Mouse (Mus musculus): ENCODE measurements around the gene Dynlt1f. TPM values are rescaled to one million over a fixed set of nuclear protein-coding genes. Genes with fewer than 3 reads are reported as not detected.
"Not testable (repeated sequence)": the region's sequence is repeated elsewhere in the genome, so short reads cannot be mapped to it uniquely, and the experiment has no call there.

Dynlt1f gene
- total RNA-seq, 2 experiments from 2014 or later: 41.3 to 45.1 TPM

DNA sequence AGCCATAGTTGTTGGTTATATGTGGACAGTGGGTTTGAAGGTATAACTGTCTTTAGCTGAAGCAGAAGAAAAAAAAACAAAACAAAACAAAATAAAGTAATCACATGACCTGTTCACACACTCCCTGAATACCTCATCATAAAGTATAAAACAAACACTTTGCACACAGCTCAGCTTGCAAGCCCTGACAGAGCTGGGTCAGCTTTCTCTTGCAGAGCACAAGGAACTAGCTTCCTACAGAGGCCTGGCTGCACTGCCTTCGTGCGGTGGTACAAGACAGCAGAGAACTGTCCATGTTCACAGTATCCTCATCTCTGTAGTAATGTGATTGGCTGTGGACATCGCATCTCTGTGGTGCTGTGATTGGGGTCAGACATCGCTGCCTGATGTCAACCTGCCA lies 25.3 kb downstream of the Dynlt1f start:
- not testable (repeated sequence) for DNase-seq (ENCODE audit: low spot score)

DNA sequence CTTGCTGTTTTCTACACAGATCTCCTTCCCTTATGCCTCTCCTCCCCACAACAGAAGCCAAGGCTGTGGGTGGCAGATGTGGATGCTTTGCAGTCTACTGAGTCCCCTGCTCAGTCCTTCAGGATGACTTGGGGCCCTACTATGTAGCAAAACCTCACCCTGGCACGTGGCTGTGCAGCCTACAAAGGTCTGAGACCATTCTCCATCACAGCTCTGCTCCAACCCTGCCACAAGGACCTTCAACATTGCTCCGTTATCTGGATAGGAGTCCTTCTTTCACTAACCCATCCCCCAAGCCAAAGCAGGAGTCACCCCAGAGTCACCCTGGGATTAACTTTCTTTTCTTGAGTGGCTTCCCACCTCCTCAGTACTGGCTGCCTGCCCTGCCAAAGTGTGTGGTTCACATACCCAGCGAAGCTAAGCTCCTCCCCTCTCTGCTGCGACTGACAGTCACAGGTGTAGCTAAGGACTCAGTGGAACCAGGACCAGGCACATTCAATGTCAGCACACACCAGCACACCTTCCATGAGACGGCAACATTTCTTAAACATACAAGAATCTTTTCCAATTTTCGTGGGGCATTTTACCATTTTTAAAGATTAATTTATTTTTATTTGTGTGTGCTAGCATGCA lies 30.7 kb downstream of the Dynlt1f start:
- not testable (repeated sequence) for DNase-seq (ENCODE audit: low spot score)

DNA sequence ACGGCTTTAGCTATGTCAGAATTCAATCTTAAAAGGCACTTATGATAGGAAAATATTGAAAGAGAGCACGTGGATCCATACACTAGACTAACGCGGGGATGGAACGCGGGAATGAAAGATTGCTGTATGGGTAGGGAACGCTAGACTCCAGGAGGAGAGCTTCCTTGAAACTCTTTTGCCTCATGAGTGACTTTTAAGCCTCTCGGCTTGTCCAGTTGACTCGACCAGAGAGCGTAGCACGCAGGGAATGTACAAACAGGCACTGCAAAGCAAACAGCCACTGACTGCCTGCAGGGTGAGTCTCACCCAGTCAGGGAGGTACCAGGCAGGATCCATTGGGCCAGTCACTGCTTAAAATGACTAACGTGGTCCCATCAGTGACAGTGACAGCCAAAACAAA lies 33.7 kb downstream of the Dynlt1f start:
- DNase-seq (ENCODE audit: low spot score): not testable (repeated sequence)

DNA sequence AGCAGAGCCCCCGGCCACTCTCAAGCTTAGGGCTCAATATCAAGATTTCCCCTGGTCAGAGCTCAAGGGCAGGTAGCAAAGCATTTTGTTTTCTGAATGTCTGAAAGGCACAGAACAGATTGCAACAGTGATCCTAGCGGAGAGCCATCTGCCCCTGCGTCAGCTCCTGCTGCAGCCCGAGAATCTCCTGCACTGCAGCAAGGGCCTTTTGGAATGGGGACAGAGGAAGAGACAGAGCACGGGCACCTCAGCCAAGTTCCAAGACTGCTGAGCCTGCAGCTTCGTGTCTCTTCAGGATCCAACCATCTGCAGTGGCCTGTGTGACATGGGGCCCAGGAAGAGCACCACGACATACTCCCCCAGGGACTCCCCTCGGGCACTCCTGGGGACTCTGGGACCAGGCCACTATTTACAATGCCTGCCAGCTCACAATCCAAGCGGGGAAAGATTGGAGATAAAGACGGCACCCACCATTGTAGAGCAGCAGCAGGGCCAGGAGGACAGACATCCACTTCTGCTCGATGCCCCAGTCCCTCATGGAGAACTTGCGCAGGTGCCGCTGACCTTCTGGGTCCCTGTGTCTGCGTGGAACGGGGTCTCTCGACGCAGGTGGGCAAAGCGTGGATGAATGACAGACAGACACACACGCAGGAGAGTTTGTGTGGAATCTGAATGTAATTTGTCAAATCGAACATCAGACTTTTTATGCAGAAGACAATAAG lies 34.8 kb downstream of the Dynlt1f start:
- DNase-seq (ENCODE audit: low spot score): not testable (repeated sequence)

DNA sequence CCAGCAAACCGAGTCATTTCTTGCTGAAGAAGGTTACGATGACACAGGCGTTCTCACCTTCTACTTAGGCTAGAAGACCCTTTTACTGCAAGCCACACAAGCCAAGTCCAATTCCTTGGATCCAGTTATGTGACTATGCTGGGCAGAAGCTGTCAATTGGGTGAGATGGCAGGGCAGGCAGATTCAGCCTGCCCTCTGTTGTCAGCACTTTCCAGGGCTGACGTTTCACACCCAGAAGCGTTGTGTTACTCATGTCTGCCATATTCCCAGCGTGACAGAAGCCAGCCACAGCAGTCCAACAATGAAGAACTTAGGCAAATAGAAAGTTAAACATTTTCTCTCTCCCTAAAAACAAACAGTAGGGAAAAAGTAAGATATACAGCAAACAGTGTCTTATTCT lies 35.7 kb downstream of the Dynlt1f start:
- not testable (repeated sequence) for DNase-seq (ENCODE audit: low spot score)

DNA sequence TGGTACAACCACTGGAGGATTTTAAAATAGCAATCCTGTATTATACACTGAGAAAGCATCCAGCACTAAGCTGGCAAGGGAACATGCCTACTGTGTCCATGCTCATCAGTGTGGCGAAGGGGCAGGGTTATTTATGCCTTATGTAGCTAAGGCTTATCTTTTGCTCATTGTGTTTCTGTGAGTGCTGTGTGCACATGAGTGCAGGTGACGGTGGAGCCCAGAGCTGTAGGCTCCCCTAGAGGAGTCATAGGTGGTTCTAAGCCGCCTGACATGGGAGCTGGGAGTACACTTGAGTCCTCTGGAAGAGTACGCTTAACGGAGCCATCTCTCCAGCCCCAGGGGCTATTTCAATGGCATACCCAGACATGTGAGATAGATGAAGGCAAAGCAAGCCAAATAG lies 36.4 kb downstream of the Dynlt1f start:
- not testable (repeated sequence) for DNase-seq (ENCODE audit: low spot score)

DNA sequence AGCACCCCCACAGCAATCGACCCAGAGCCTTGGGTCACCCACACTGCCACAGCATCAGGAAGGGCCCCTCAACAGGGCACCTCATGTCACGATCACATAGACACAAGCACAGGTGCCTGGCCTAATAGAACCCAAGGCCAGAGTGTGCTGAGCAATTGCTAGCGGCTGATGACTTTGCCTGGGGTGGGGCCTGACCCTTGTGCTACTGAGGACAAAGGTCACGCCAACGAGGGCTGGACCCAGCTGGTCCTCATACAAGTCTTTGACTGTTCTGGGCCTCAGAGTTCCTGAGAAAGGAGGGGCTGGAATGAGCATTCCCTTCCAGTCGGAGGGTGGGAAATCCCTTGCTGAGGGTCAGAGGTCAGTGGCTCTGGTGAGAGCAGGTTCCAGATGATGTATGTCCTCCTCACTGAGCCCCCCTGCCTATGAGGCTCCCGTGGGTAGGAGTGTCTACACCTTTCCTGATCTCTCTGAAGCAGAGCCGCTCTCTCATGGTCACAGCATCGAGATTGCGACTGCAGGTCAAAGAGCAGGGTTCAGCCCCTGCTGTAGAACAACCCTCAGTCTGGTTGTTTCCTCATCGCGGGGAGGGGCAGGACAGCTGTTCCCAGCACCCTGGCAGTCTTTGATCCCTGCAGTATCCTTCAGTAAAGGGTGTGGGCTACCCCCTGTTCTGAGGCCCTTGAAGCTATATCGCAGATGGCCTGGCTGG lies 37.9 kb downstream of the Dynlt1f start:
- DNase-seq (ENCODE audit: low spot score): not testable (repeated sequence)

DNA sequence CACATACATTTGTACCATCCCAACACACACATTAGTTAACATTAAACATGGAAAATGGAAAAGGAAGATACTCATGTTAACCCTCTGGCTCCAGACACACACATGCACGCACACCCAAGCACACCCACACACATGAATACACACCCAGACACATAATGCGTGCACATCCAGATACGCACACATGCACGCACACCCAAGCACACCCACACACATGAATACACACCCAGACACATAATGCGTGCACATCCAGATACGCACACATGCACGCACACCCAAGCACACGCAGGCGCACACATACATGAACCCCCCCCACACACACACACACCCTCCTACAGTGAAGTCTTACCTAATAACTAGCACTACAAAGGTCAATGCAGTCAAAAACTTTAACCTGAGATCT lies 39.0 kb downstream of the Dynlt1f start:
- not testable (repeated sequence) for DNase-seq (ENCODE audit: low spot score)

DNA sequence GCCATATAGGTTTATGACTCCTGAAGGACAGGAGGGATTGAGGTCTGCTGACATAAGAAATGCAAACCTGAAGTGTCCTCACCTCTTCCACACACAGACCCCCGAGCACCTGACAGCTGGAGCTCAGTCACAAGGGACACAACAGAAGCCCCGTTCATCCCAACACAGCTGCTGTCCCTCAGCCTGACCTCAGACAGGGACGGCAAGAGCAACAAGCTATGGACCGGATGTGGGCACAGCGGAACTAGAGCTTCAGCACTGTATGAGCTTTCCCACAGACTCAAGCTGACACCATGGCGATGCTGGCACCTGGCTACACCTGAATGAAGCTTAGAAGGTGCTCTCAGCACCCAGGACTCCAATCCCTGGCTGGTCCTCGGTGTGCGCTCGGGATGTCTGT lies 41.4 kb downstream of the Dynlt1f start:
- not testable (repeated sequence) for DNase-seq (ENCODE audit: low spot score)

DNA sequence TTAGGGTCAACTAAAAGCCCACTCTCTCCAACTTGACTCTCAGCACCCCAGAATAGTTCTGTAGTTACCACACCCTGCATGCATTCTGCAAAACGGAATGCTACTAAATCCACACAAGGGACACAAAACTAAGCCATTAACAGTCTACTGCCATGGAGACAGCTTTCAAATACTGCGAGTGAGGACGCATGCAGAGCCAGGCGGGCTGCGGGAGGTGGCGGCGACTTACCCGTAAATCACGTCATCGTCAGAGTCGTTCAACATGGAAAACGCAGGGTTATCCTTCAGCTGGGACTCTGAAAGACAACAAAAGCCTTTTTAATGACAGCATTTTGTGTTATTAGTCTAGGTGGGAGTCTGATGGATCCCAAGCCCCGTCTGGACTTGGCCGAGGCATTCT lies 42.2 kb downstream of the Dynlt1f start:
- DNase-seq (ENCODE audit: low spot score): not testable (repeated sequence)

DNA sequence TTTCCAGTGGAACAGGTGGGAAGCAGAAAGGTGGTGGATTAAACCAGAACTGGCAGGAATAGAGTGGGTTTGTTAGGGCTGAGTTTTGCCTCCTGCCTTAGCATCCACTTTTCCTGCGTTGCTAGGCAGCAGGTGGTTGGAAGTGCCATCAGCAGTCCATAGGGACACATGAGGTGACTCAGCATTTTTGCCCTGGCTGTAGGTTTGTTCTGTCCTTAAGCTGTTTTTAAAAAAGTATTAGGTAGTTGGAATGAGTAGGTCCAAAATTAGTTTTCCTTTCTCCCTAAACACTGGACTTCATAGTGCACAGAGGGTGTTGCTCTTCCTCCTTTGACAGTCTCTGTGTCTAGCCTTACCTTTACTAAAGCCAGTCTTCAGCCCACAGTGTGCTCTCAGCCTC lies 50.4 kb downstream of the Dynlt1f start:
- DNase-seq (ENCODE audit: low spot score): not testable (repeated sequence)

DNA sequence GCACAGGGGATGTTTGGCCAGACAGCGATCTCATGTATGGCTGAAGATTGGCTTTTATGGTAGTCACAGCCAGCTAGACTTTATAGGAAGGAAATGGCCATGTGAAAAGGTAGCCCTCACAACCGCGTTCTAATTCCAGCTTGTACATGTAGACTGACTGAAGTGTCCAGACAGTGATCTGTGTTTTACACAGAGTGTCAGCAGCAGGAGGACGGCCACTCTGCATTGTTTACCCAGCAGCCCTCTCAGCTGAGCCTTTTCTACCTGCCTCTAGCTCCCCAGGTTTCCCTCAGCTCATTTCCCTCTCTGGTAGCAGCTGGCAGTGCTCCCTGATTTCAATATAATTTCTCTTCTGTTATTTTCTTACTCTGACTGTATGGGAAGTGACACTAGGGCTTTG lies 53.5 kb downstream of the Dynlt1f start:
- DNase-seq (ENCODE audit: low spot score): not testable (repeated sequence)

DNA sequence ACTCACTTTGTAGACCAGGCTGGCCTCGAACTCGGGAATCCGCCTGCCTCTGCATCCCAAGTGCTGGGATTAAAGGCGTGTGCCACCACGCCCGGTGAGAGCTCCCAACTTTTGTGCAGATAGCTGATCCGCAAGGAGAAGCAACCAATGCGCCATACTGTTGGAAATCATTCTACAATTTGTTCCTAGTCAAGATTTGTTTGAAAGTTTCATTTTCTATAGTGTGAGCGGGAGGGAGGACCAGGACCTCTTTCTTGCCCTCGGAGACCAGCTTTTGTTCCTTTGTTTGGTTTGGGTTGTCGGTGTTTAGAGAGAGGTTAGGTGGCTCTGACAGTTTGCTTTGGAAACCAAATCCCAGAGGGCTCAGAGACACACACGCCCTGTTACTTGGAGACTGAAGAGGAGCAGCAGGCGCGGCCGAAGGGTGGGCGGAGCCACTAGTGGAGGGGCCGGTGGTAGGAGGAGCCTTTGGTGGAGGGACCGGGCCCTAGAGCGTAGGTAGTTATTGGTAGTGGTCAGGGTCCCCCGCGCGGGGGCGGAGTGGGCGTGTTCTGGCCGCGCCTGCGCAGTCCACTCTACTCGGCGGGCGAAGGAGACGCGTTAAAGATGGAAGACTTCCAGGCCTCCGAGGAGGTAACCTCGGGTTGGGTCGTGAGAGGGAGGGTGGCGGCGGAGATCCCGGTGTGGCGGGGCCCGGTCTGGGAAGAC lies 54.3 kb downstream of the Dynlt1f start, which contains the start of gene Dynlt1c:
Dynlt1c (plus strand) TSS at position 468 of the 708 bp plus-strand sequence.
- peak; percentile 83 for DNase-seq (ENCODE audit: low spot score)

DNA sequence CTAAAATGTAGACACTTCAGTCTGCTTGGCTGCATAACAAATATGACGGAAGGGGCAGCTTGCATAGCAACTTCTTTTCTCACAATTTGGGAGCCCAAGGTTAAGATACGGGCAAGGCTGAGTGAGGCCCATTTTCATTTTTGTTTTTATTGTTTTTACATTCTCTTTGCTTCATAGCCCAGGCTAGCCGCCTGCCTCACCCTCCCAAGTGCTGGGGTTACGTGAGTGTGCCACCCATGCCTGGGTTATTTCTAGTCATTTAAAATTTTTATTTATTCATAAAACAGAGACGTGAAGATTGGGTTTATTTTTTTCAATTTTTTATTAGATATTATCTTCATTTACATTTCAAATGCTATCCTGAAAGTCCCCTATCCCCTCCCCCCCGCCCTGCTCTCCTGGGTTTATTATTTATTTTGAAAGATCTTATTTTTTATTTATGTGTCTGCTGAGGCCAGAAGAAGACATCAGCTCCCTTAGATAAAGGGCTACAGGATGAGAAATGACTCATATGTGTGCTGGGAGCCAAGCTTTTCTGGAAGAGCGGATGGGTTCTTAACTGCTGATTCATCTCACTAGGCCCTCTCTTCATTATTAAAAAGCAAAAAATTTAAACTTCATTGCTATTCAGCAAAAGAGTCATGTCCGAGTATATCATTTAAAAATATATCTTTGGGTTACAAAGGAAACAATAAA lies 55.3 kb downstream of the Dynlt1f start:
- DNase-seq (ENCODE audit: low spot score): peak; percentile 71

DNA sequence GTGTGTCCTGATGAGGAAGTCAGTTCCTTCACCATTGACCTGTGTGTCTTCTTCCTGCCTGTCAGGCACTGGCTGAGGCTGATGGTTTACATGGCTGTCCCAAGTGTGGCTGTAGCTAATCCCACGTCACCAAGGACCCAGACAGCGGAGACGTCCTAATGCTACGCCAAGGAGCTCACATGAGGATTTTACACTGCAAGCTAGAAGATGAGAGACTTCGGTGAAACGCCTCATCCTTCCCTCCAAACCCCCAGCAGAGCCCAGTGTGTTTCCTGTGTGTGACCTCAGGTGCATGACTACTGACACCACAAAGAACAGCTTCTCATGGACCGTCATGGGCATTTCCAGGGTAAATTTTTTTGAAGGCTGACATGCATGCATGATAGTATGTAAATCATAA lies 57.3 kb downstream of the Dynlt1f start:
- not testable (repeated sequence) for DNase-seq (ENCODE audit: low spot score)

Other genes starting within 250 kb of the Dynlt1f start
- 10 to 100 TPM; 43.0 to 50.4 TPM for gene Dynlt1b, start 225.8 kb downstream of the Dynlt1f start, total RNA-seq (2021)
- gene Dynlt1c, start 54.2 kb downstream of the Dynlt1f start, total RNA-seq (2021): 1 to 10 TPM; 1.4 to 1.6 TPM
- under 1 TPM; 0.14 to 0.47 TPM for gene Sytl3, start 3.2 kb upstream of the Dynlt1f start, total RNA-seq (2021)
- 1 to 10 TPM; 1.1 to 2.4 TPM for gene Ezr, start 126.9 kb upstream of the Dynlt1f start, total RNA-seq (2021)